Mouse (Mus musculus) E14TG2a.4 (cell line): ENCODE results near the gene Gm7029.
"Not testable (repeated sequence)": the region's sequence is repeated elsewhere in the genome, so short reads cannot be mapped to it uniquely, and the experiment has no call there.

ENCODE experiments used
- H3K27me3 ChIP-seq: 2 replicates; pipeline ENCODE4 v1.6.1; 2014; ENCODE audit warnings: low read length, control low read depth; ENCODE audit not compliant: insufficient read depth
- H3K36me3 ChIP-seq: 2 replicates; pipeline ENCODE4 v1.6.1; 2014; ENCODE audit warnings: low read length, control low read depth; ENCODE audit not compliant: insufficient read depth
- H3K4me1 ChIP-seq: replicated peaks from 2 replicates; pipeline ENCODE4 v1.6.1; 2014; ENCODE audit warnings: low read depth, low read length, control low read depth
- H3K4me3 ChIP-seq: replicated peaks from 2 replicates; pipeline ENCODE4 v1.5.1; 2014; ENCODE audit warnings: mild to moderate bottlenecking, low read length
- H3K9me3 ChIP-seq: 2 replicates; pipeline ENCODE4 v1.6.1; 2014; ENCODE audit warnings: low read length, control low read depth
- CTCF ChIP-seq: conservative IDR thresholded peaks from 2 replicates; pipeline ENCODE4 v1.5.1; 2014; ENCODE audit warnings: low read length
- NANOG ChIP-seq: IDR thresholded peaks from 2 replicates; pipeline ENCODE4 v1.6.1; 2014; ENCODE audit warnings: borderline replicate concordance, low read length, mixed read lengths
- POU5F1 ChIP-seq: IDR thresholded peaks from 2 replicates; pipeline ENCODE4 v1.6.1; 2014; ENCODE audit warnings: low read length, borderline replicate concordance

The Gm7029 gene

DNA sequence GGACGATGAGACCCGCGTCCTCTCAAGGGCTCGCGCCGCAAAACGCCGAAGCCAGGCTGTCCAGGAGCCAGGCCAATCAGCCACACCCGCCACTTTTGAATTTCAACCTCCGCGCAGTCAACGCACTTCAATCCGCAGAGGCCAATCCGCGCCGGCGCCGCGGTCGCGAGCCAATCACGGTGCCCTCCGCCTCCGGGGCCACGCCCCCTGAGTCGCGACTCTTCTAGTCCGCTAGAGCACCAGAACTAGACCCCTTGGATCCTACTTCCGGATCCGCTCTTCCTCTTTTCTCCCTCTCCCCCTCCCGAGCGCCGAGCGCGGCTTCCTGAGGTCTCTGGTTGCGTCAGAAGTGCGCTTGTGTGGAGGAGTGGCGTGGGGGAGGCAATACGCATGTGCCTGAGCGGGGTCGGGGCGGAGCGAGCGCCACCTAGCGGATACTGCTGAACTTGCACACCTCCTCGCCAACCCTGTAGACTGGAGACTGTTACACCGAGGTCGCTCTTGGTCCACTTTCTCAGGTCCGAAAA lies 17.0 kb downstream of the Gm7029 start, which contains the start of gene Kifc1:
TSS of gene Kifc1 (minus strand) at position 129 of the 527 bp plus-strand sequence.
- Histone ChIP-seq H3K36me3 (peaks cover 33% of the 10 kb centered on the region), H3K4me1 (peaks cover 73% of the 10 kb centered on the region)
- TF ChIP-seq NANOG (no peak), CTCF (peak; percentile 89), POU5F1 (no peak)

DNA sequence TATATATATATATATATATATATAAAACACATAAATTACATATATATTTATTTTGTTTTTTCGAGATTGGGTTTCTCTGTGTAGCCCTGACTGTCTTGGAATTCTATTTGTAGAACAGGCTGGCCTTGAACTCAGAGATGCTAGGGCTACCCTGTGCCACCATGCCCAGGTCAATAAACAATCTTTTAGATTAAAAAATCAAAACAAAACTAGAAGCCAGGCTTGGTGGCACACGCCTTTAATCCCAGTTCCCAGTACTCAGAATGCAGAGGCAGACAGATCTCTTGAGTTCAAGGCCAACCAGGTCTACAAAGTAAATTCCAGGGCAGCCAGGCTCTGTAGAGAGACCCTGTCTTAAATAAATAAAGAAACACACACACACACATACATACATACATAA lies 17.7 kb downstream of the Gm7029 start:
- Histone ChIP-seq H3K27me3 (no peaks in the 10 kb centered on the region), H3K36me3 (peaks cover 30% of the 10 kb centered on the region), H3K4me1 (peaks cover 73% of the 10 kb centered on the region), H3K4me3 (no peak overlapping the region), H3K9me3 (no peaks in the 10 kb centered on the region)
- no peak for TF ChIP-seq CTCF
- TF ChIP-seq POU5F1: no peak
- no peak for TF ChIP-seq NANOG

More for the DNA sequence above, 17.0 kb downstream of the Gm7029 start, which contains the start of gene Kifc1:
- peak within 1 kb of the TSS; percentile 89 for H3K4me3 ChIP-seq
- H3K27me3 ChIP-seq: no peaks in the 10 kb centered on the region
- H3K9me3 ChIP-seq: no peaks in the 10 kb centered on the region

DNA sequence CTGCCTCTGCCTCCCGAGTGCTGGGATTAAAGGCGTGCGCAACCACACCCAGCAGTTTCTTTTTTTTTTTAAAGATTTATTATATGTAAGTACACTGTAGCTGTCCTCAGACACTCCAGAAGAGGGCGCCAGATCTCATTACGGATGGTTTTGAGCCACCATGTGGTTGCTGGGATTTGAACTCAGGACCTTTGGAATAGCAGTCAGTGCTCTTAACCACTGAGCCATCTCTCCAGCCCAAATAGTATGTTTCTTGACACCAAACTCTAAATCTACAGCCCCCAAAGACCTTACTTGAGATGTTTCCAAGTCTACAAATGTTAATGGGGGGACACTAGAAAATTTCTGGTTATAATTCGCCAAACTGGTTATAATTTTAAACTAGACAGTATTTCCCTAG lies 18.3 kb downstream of the Gm7029 start:
- Histone ChIP-seq H3K36me3 (peaks cover 25% of the 10 kb centered on the region), H3K4me1 (peaks cover 72% of the 10 kb centered on the region)
- not testable (repeated sequence) for H3K9me3 ChIP-seq, H3K4me3 ChIP-seq, H3K27me3 ChIP-seq
- TF ChIP-seq CTCF: peak; percentile 21

DNA sequence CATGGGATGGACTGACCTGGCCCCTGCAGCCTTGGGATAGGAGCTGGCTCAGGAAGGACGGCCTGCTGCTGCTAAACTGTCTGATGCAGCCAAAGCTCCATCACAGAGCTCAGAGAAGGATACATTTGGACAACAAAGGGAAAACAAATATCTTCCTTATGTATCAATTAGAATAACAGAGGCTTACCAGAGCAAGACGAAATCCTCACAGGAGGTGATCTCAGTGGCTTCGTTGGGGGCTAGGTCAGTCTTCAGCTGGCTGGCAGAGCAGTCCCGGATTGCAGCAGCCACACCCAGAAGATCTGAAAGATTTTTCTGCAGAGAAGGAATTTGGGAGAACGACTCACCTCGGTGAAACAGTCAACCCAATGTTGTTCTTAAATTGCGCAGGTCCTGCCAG lies 18.8 kb downstream of the Gm7029 start:
- peak overlapping the region; percentile 37 for H3K4me3 ChIP-seq
- H3K36me3 ChIP-seq: peaks cover 20% of the 10 kb centered on the region
- no peaks in the 10 kb centered on the region for H3K9me3 ChIP-seq
- H3K27me3 ChIP-seq: no peaks in the 10 kb centered on the region
- TF ChIP-seq POU5F1 (no peak; the same call in 1 of the 2 replicates), NANOG (peak; percentile 74), CTCF (no peak)
- H3K4me1 ChIP-seq: peaks cover 71% of the 10 kb centered on the region

DNA sequence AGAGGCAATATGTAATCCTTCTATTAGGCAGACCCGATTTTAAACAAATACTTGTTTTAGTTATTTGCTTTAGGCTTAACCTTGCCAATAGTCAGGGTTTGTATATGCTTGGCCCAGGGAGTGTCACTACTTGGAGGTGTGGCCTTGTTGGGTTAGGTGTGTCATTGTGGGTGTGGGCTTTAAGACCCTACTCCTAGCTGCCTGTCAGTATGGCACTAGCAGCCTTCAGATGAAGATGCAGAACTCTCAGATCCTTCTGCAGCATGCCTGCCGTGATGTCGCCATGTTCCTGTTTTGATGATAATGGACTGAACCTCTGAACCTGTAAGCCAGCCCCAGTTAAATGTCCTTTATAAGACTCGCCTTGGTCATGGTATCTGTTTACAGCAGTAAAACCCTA lies 19.4 kb downstream of the Gm7029 start:
- H3K9me3 ChIP-seq, H3K27me3 ChIP-seq: not testable (repeated sequence)
- Histone ChIP-seq H3K36me3 (peaks cover 14% of the 10 kb centered on the region), H3K4me1 (peaks cover 71% of the 10 kb centered on the region), H3K4me3 (peak overlapping the region; percentile 37)

DNA sequence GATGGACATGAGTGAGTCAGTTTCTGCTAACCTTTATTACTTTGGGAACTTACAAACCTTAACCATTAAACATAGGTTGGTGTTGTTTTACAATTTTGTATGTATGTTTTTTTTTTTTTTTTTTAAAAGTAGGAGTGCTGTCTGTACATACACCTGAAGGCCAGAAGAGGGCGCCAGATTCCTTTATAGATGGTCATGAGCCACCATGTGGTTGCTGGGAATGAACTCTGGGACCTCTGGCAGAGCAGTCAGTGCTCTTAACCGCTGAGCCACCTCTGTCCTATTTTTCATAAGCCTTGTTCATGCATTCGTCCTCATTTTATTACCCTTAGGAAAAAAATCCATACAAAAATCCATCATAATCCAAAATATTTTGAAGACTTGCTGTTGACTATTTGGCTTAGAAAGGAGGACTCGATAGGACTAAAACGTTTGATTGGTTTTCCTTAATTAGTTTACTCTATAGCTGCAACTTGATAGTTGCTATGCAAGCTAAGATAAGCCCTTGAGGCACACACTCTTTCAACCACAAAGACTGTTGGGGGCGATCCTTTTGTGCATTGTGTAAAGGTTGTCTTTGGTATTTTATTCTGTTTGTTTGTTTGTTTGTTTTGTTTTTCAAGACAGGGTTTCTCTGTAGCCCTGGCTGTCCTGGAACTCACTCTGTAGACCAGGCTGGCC lies 23.6 kb downstream of the Gm7029 start:
- H3K4me3 ChIP-seq: no peak overlapping the region
- H3K27me3 ChIP-seq: no peaks in the 10 kb centered on the region
- no peaks in the 10 kb centered on the region for H3K9me3 ChIP-seq
- H3K36me3 ChIP-seq: peaks cover 5% of the 10 kb centered on the region; the same call in 1 of the 2 replicates
- TF ChIP-seq CTCF: peak; percentile 75
- no peak for TF ChIP-seq NANOG
- H3K4me1 ChIP-seq: peaks cover 91% of the 10 kb centered on the region

DNA sequence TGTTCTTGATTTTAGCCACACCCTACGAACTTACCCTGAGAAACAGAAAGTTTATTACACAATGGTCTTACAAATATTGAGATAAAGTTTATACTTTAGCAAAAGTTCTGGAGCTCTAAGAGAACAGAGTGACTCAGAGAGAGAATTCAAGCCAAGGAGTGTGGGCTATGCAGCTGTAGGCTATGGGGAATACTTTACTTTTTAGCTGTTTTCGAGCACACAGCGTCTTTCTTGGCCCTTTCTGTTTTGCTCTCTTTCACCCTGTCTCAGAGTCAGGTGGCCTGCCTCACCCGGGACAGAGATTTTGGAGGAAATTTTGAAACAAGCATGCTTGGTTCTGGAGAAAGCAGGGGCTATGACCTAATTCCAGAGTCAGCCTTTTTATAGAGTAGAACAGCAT lies 24.6 kb downstream of the Gm7029 start:
- not testable (repeated sequence) for H3K27me3 ChIP-seq, H3K36me3 ChIP-seq, H3K9me3 ChIP-seq
- H3K4me1 ChIP-seq: peaks cover 92% of the 10 kb centered on the region
- 0 out of 2 replicates have a peak overlapping the region, but pooled peaks have one; percentile 13 for H3K4me3 ChIP-seq

DNA sequence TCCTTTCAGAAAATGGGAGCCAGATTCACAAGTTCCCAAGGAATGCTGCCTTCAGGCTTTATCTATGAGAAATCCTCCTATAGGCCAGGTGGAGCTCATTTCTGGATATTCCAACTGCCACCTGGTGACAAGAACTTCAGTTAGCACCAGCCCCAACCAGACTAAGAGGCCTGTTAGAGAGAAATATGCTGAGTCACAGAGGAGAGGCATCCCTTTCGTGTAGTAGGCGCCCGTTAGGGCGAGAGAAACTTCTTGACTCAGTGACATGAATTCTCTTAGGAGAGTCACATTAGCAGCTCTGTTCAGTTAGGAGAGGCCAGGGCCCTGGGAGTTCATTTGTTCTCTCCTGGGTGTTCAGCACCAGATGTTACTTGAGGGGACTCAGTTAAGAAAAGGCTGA lies 26.0 kb downstream of the Gm7029 start:
- TF ChIP-seq CTCF (no peak), POU5F1 (no peak), NANOG (no peak)
- H3K4me1 ChIP-seq: peaks cover 91% of the 10 kb centered on the region
- peaks cover 5% of the 10 kb centered on the region; the same call in 1 of the 2 replicates for H3K36me3 ChIP-seq
- H3K9me3 ChIP-seq: no peaks in the 10 kb centered on the region
- peak overlapping the region; percentile 30 for H3K4me3 ChIP-seq
- H3K27me3 ChIP-seq: no peaks in the 10 kb centered on the region

DNA sequence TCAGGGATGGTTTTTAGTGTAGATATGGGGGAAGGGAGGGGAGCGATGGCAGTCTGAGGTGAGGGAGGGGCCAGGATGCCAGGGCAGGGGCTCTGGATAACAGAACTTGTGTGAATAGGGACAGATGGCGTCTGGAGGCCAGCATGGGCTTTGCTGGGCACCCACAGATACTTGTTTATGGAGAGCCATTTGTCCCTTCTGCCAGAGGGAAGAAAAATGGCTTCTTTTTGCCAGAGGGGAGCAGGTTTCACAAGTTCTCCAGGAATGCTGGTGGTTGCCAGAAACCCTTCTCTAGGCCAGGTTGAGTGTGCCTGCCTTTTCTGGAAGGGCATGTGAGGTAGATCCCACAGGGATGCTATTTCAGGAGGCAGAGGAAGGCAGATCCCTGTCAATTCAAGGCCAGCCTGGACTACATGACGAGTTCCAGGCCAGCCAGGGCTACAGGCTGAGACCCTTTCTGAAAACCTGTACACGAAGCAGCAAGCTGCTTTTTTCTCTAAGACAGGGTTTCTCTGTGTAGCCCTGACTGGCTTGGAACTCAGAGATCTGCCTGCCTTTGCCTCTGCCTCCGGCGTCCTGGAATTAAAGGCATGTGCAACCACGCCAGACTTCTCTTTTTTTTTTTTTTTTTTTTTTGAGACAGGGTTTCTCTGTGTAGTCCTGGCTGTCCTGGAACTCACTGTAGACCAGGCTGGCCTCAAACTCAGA lies 26.8 kb downstream of the Gm7029 start:
- Histone ChIP-seq H3K36me3 (peaks cover 5% of the 10 kb centered on the region; the same call in 1 of the 2 replicates), H3K27me3 (no peaks in the 10 kb centered on the region), H3K4me3 (peak overlapping the region; percentile 30), H3K9me3 (no peaks in the 10 kb centered on the region), H3K4me1 (peaks cover 83% of the 10 kb centered on the region)
- TF ChIP-seq NANOG (no peak), CTCF (no peak), POU5F1 (no peak)
